Mouse (Mus musculus): Measurements from ENCODE around the gene 4930438A08Rik. TPM values are rescaled to one million over a fixed set of nuclear protein-coding genes. Genes with fewer than 3 reads are reported as not detected.

Gene 4930438A08Rik
- not detected for total RNA-seq (2023)

DNA sequence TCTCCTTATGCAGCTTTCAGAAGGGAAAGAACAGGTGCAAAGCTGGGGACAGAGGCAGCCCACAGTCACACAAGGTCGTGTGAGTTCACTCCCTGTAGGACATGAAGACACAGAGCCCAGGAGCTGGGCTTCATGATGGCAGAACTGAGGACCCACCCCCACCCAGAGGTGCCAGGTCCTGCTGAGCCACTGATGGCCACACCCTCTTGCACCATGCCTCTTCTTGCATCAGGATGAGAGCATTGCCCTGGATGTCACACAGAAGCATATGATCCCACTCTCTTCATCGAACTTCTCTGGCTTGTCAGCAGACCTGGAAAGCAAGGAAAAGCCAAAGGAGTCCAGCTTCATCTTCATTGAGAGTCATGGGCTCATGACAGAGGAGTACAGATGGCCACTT lies at the start of gene 4930438A08Rik:
Gene 4930438A08Rik (plus strand): TSS at position 228 of the 400 bp plus-strand sequence.

DNA sequence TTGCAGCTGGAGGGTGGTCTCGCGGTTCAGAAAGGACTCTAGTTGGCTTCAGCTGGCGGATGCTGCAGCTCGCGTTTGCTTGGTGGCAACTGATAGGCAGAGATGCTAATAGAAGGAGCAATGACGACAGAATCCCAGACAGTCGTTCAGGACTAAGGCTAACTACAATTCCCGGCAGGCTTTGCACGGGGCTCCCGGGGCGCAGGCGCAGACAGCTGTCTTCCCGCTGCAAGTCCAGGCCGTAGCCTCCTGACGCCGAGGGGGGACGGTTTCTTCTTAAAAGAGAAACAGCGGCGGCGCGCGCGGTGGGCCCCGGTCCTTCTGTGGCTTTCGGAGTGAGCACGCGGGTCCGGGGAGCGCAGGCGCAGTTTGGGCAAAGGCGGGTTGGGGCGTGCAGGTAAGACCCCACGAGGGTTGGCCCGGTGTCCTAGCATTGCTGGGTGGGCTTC lies 32.3 kb downstream of the 4930438A08Rik start, which contains the start of gene Zfp692:
Gene Zfp692 (plus strand): TSS at position 210 of the 449 bp plus-strand sequence.

DNA sequence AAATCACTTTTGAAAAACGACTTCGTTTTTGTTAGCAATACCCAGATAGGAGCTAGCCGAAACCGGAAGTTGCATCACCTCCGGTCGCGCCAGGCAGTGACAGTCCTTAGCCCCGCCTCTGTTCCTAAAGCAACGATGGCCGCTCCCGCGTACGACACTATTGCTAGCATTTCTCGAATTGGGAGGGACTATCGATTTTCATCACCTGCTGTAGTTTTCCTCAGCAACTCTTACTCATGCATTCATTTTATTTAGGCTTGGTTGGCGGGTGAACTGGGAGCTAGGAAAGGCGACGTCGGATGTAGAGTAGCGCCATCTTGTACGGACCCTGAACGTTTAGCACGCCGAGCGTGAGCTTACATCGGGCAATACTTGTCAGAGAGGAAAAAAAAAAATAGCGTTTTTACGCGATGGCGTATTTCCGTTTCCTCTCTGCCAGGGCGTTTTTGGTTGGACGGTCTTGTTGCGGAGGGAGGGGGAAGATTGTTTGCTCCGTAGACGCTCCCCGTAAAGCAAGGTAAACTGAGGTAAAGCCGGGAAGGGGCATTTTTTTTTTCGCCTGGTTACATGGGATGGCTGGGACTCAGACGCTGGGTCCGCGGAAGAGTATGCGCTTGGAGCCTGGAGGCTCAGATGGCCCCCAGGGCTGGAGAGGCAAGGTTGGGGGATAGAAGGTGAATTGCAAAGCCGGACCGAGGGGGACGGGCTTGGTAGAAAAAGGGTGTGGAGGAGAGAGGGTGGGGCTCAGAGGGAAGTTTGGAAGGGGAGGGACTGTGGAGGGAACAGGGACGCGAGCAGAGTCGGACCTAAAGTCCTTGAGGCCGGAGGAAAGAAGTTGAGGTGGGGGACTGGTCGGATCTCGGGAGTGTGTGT lies 55.9 kb downstream of the 4930438A08Rik start, which contains the start of the genes Zfp672 and Sh3bp5l:
Gene Zfp672 (minus strand): TSS at position 64 of the 873 bp plus-strand sequence.
Gene Sh3bp5l (plus strand): TSS at position 449 of the 873 bp plus-strand sequence.

Other genes with a start within 250 kb of the 4930438A08Rik start
- gene Gm12248, start 181.7 kb upstream of the 4930438A08Rik start, total RNA-seq (2023): not detected
- 35.8 TPM for gene Cnot8, start 170.6 kb upstream of the 4930438A08Rik start, total RNA-seq (2023)
- gene Gemin5, start 106.3 kb upstream of the 4930438A08Rik start, total RNA-seq (2023): 18.5 TPM
- gene Mrpl22, start 103.1 kb upstream of the 4930438A08Rik start, total RNA-seq (2023): 21.3 TPM
- gene Igtp, start 75.2 kb upstream of the 4930438A08Rik start, total RNA-seq (2023): 67.6 TPM
- 13.8 TPM for gene Irgm2, start 75.2 kb upstream of the 4930438A08Rik start, total RNA-seq (2023)
- 30.7 TPM for gene Zfp692, start 32.3 kb downstream of the 4930438A08Rik start, total RNA-seq (2023)
- gene Zfp672, start 55.5 kb downstream of the 4930438A08Rik start, total RNA-seq (2023): 41.1 TPM
- 24.1 TPM for gene Sh3bp5l, start 55.9 kb downstream of the 4930438A08Rik start, total RNA-seq (2023)
- gene Lypd8, start 104.2 kb downstream of the 4930438A08Rik start, total RNA-seq (2023): not detected
- gene 1810065E05Rik, start 146.3 kb downstream of the 4930438A08Rik start, total RNA-seq (2023): not detected
- not detected for gene Gm12253, start 157.8 kb downstream of the 4930438A08Rik start, total RNA-seq (2023)
- gene Lypd9, start 178.1 kb downstream of the 4930438A08Rik start, total RNA-seq (2023): not detected
- not detected for gene Olfr30, start 187.5 kb downstream of the 4930438A08Rik start, total RNA-seq (2023)
- gene Olfr332, start 217.8 kb downstream of the 4930438A08Rik start, total RNA-seq (2023): not detected
- gene Olfr331, start 227.8 kb downstream of the 4930438A08Rik start, total RNA-seq (2023): not detected

Data from CD4-positive naive resting alpha-beta T cell, adult 76 days (primary cell).